Mouse (Mus musculus): ENCODE measurements around the gene Zhx3.

GRCm38 (mm10) chr2:160756583-160757203 is 116.1 kb downstream of the Zhx3 start:
- no peak for TF ChIP-seq CTCF (IDR thresholded peaks at IDR 0.05; ENCODE audit: low read depth)
- no peak for TF ChIP-seq EP300 (IDR thresholded peaks at IDR 0.05; ENCODE audit: low read depth)
